8 mouse cellular contexts compared by ENCODE assay signal in genomic region chr4:45795191-45795811, GRCm38 (mm10). TPM values are rescaled to one million over a fixed set of nuclear protein-coding genes. Genes with fewer than 3 reads are reported as not detected.
DNase-seq lines count a peak whose midpoint lies in the region; ATAC-seq and TF ChIP-seq lines count a peak whose summit lies in the region.

No protein-coding gene starts in this region.

- no peaks in the 10 kb centered on the region for H3K36me3 ChIP-seq in thymus, adult 2 months (ENCODE audit: control insufficient read depth, insufficient read depth, low read length)
- H3K36me3 ChIP-seq in limb, embryonic 12.5 days: no peaks in the 10 kb centered on the region
- no peaks in the 10 kb centered on the region for H3K36me3 ChIP-seq in neural tube, embryonic 11.5 days (ENCODE audit: control insufficient read depth, insufficient read depth, low read length)

- ATAC-seq in limb, embryonic 12.5 days (ENCODE audit: insufficient number of reproducible peaks, insufficient read depth, low FRiP score, low TSS enrichment, low read depth): no peak
- ATAC-seq in neural tube, embryonic 11.5 days (ENCODE audit: insufficient read depth, low FRiP score, low TSS enrichment): peak; percentile 30; the same call in 1 of the 2 replicates

- TF ChIP-seq POLR2A in thymus, adult 2 months (IDR thresholded peaks at IDR 0.05; ENCODE audit: control insufficient read depth, extremely low read depth, insufficient read depth, low read length, poor library complexity): no peak

- DNase-seq in thymus, adult 2 months: no peak
- no peak for DNase-seq in thymus, adult 18-20 months
- peak; percentile 27 for DNase-seq in heart, postnatal 4 days
- DNase-seq in neural tube, embryonic 11.5 days (ENCODE audit: low spot score): peak; percentile 63
- DNase-seq in left cerebral cortex, adult 8-10 months (ENCODE audit: low spot score in 2 of 2): no peak
- DNase-seq in layer of hippocampus, postnatal 36 days: no peak
- no peak for DNase-seq in cerebellum, adult 9-10 months

- peak overlapping the region; percentile 34 for H3K9ac ChIP-seq in limb, embryonic 12.5 days (replicated peaks)
- peak overlapping the region; percentile 59 for H3K9ac ChIP-seq in neural tube, embryonic 11.5 days (ENCODE audit: low read length)

- H3K4me1 ChIP-seq in thymus, adult 2 months (replicated peaks; ENCODE audit: control insufficient read depth, insufficient read depth, low read length): peaks cover 13% of the 10 kb centered on the region
- peaks cover 24% of the 10 kb centered on the region for H3K4me1 ChIP-seq in limb, embryonic 12.5 days (replicated peaks)
- no peaks in the 10 kb centered on the region for H3K4me1 ChIP-seq in neural tube, embryonic 11.5 days (ENCODE audit: control insufficient read depth, insufficient read depth, low read length)

- peak overlapping the region; percentile 51 for H3K4me2 ChIP-seq in limb, embryonic 12.5 days
- H3K4me2 ChIP-seq in neural tube, embryonic 11.5 days (ENCODE audit: low read depth): peak overlapping the region; percentile 48

- no peak overlapping the region for H3K4me3 ChIP-seq in thymus, adult 2 months (ENCODE audit: control insufficient read depth, insufficient read depth, low read length)
- peak overlapping the region; percentile 20 for H3K4me3 ChIP-seq in limb, embryonic 12.5 days (replicated peaks)
- peak overlapping the region; percentile 18 for H3K4me3 ChIP-seq in neural tube, embryonic 11.5 days (ENCODE audit: low read depth, low read length)

- no peaks in the 10 kb centered on the region for H3K27me3 ChIP-seq in thymus, adult 2 months (ENCODE audit: control insufficient read depth, insufficient read depth, low read length)
- peaks cover 37% of the 10 kb centered on the region for H3K27me3 ChIP-seq in limb, embryonic 12.5 days
- no peaks in the 10 kb centered on the region for H3K27me3 ChIP-seq in neural tube, embryonic 11.5 days (ENCODE audit: control insufficient read depth, insufficient read depth, low read length)

- H3K27ac ChIP-seq in thymus, adult 2 months (ENCODE audit: control insufficient read depth, insufficient read depth, low read length): peak overlapping the region; percentile 31; the same call in 1 of the 2 replicates
- no peak overlapping the region for H3K27ac ChIP-seq in limb, embryonic 12.5 days
- H3K27ac ChIP-seq in neural tube, embryonic 11.5 days (ENCODE audit: low read depth, low read length): no peak overlapping the region

- WGBS in thymus, adult 2 months: 6% methylated on average over 12 of the region's 12 CpGs
- whole genome bisulfite sequencing in limb, embryonic 12.5 days: 9% methylated on average over 12 of the region's 12 CpGs
- WGBS in neural tube, embryonic 11.5 days: 3% methylated on average over 12 of the region's 12 CpGs

- no peaks in the 10 kb centered on the region for H3K9me3 ChIP-seq in limb, embryonic 12.5 days
- no peaks in the 10 kb centered on the region for H3K9me3 ChIP-seq in neural tube, embryonic 11.5 days (ENCODE audit: control insufficient read depth, low read length)

- TF ChIP-seq CTCF in thymus, adult 2 months (IDR thresholded peaks at IDR 0.05; ENCODE audit: borderline replicate concordance, control insufficient read depth, extremely low read depth, insufficient read depth, low read length, poor library complexity): no peak

RNA-seq across cellular contexts. Expression of gene Aldh1b1, which starts 3.5 kb away (rescaled TPM):
- polyA plus RNA-seq in thymus, adult 2 months (2012; rRNA removed): 9.6 and 11.1 TPM in 2 replicates
- total RNA-seq in heart, postnatal 4 days (2021): 10 to 100 TPM; 84.2 to 91.4 TPM
- polyA plus RNA-seq in limb, embryonic 12.5 days (2016; fragmentation: Nextera tagmentation; extraction: Ambion mirVana): 1.2 and 1.3 TPM in 2 replicates
- 4.1 and 4.6 TPM in 2 replicates for polyA plus RNA-seq in neural tube, embryonic 11.5 days (2014; fragmentation: Nextera tagmentation; extraction: Ambion mirVana)
- total RNA-seq in left cerebral cortex, adult 8-10 months (2022): 1 to 10 TPM; 7.0 to 8.8 (median 7.8) TPM
- 1 to 10 TPM; 8.1 to 8.7 TPM for total RNA-seq in layer of hippocampus, postnatal 36 days (2021)

RNA-seq across cellular contexts. Expression of gene Igfbpl1, which starts 31.4 kb away (rescaled TPM):
- 0.15 and 0.27 TPM in 2 replicates for polyA plus RNA-seq in thymus, adult 2 months (2012; rRNA removed)
- 1 to 10 TPM; 7.3 to 7.5 TPM for total RNA-seq in heart, postnatal 4 days (2021)
- 0.46 and 0.48 TPM in 2 replicates for polyA plus RNA-seq in limb, embryonic 12.5 days (2016; fragmentation: Nextera tagmentation; extraction: Ambion mirVana)
- 76.8 and 90.4 TPM in 2 replicates for polyA plus RNA-seq in neural tube, embryonic 11.5 days (2014; fragmentation: Nextera tagmentation; extraction: Ambion mirVana)
- 1 to 10 TPM in 3 of 4 experiments, under 1 TPM in 1; 0.62 to 2.9 (median 2.1) TPM for total RNA-seq in left cerebral cortex, adult 8-10 months (2022)
- 1 to 10 TPM; 6.6 TPM for total RNA-seq in layer of hippocampus, postnatal 36 days (2021)

RNA-seq across cellular contexts. Expression of gene Stra6l, which starts 53.2 kb away (rescaled TPM):
- polyA plus RNA-seq in thymus, adult 2 months (2012; rRNA removed): 1.3 and 1.7 TPM in 2 replicates
- under 1 TPM in 1 of 2 experiments, not detected in 1; 0.02 TPM for total RNA-seq in heart, postnatal 4 days (2021)
- 1.7 and 2.0 TPM in 2 replicates for polyA plus RNA-seq in limb, embryonic 12.5 days (2016; fragmentation: Nextera tagmentation; extraction: Ambion mirVana)
- 6.3 and 7.2 TPM in 2 replicates for polyA plus RNA-seq in neural tube, embryonic 11.5 days (2014; fragmentation: Nextera tagmentation; extraction: Ambion mirVana)
- total RNA-seq in left cerebral cortex, adult 8-10 months (2022): under 1 TPM in 2 of 4 experiments, not detected in 2; 0.11 to 0.16 TPM
- not detected for total RNA-seq in layer of hippocampus, postnatal 36 days (2021)

Comparison
In these comparisons a context has a peak if more than half of its experiments do, and no peak if none do; other contexts are left out.
1. DNase-seq: peak in heart, postnatal 4 days (single experiment) and neural tube, embryonic 11.5 days (single experiment); none in thymus, adult 2 months (single experiment), thymus, adult 18-20 months (0 of 2), left cerebral cortex, adult 8-10 months (0 of 2), layer of hippocampus, postnatal 36 days (0 of 2) and cerebellum, adult 9-10 months (single experiment).
2. RNA of gene Aldh1b1, which starts 3.5 kb away (total RNA-seq): 84.2 to 91.4 TPM in heart, postnatal 4 days; 8.1 to 8.7 TPM in layer of hippocampus, postnatal 36 days and 7.0 to 8.8 TPM in left cerebral cortex, adult 8-10 months; every median in the first group is over 4 times any median in the second.